Mouse (Mus musculus) layer of hippocampus, adult 11-12 months (tissue): ENCODE results near the gene G530012D18Rik.
"Not testable (repeated sequence)": the region's sequence is repeated elsewhere in the genome, so short reads cannot be mapped to it uniquely, and the experiment has no call there.

Source experiments
- DNase-seq: peaks from one replicate; pipeline ENCODE4 v3.0.0; 2022; ENCODE audit warnings: low spot score

G530012D18Rik gene

GRCm38 (mm10) chr1:85575376-85575775, at the start of gene G530012D18Rik:
Gene G530012D18Rik (plus strand): TSS chr1:85575676.
- not testable (repeated sequence) for DNase-seq

- not testable (repeated sequence) for DNase-seq
Measured at GRCm38 (mm10) chr1:85526401-85526800, 49.1 kb upstream of the G530012D18Rik start.

- DNase-seq: not testable (repeated sequence)
Measured at GRCm38 (mm10) chr1:85528451-85529110, 46.9 kb upstream of the G530012D18Rik start.

- DNase-seq: not testable (repeated sequence)
Measured at GRCm38 (mm10) chr1:85543818-85544217, 31.7 kb upstream of the G530012D18Rik start.

- not testable (repeated sequence) for DNase-seq
Measured at GRCm38 (mm10) chr1:85546442-85546841, 29.0 kb upstream of the G530012D18Rik start.

- peak; percentile 27 for DNase-seq
Measured at GRCm38 (mm10) chr1:85555261-85555660, 20.2 kb upstream of the G530012D18Rik start.

- not testable (repeated sequence) for DNase-seq
Measured at GRCm38 (mm10) chr1:85573554-85573953, 1.9 kb upstream of the G530012D18Rik start.

- not testable (repeated sequence) for DNase-seq
Measured at GRCm38 (mm10) chr1:85578372-85579010, 3.0 kb downstream of the G530012D18Rik start.

- DNase-seq: not testable (repeated sequence)
Measured at GRCm38 (mm10) chr1:85579199-85580147, 4.0 kb downstream of the G530012D18Rik start.

- DNase-seq: not testable (repeated sequence)
Measured at GRCm38 (mm10) chr1:85580148-85580534, 4.7 kb downstream of the G530012D18Rik start.

- DNase-seq: not testable (repeated sequence)
Measured at GRCm38 (mm10) chr1:85580578-85580977, 5.1 kb downstream of the G530012D18Rik start.

GRCm38 (mm10) chr1:85581518-85581917, 6.0 kb downstream of the G530012D18Rik start:
- DNase-seq: not testable (repeated sequence)

- not testable (repeated sequence) for DNase-seq
Measured at GRCm38 (mm10) chr1:85588697-85589096, 13.2 kb downstream of the G530012D18Rik start.

GRCm38 (mm10) chr1:85592526-85592925, 17.1 kb downstream of the G530012D18Rik start:
- DNase-seq: not testable (repeated sequence)

- DNase-seq: not testable (repeated sequence)
Measured at GRCm38 (mm10) chr1:85598271-85599012, 23.0 kb downstream of the G530012D18Rik start, which contains the start of gene Sp110. Gene Sp110 (minus strand): TSS chr1:85598817.

- not testable (repeated sequence) for DNase-seq
Measured at GRCm38 (mm10) chr1:85600078-85600477, 24.6 kb downstream of the G530012D18Rik start, which contains the start of gene Sp140. Gene Sp140 (plus strand): TSS chr1:85600378.

- not testable (repeated sequence) for DNase-seq
Measured at GRCm38 (mm10) chr1:85600794-85601193, 25.3 kb downstream of the G530012D18Rik start.

GRCm38 (mm10) chr1:85604341-85604740, 28.9 kb downstream of the G530012D18Rik start:
- not testable (repeated sequence) for DNase-seq

GRCm38 (mm10) chr1:85608361-85608760, 32.9 kb downstream of the G530012D18Rik start:
- not testable (repeated sequence) for DNase-seq

GRCm38 (mm10) chr1:85610581-85610980, 35.1 kb downstream of the G530012D18Rik start:
- not testable (repeated sequence) for DNase-seq

GRCm38 (mm10) chr1:85615096-85615495, 39.6 kb downstream of the G530012D18Rik start:
- DNase-seq: not testable (repeated sequence)
